Mouse (Mus musculus) ES-Bruce4 (cell line): Measurements from ENCODE around the gene Zbtb48. TPM values are rescaled to one million over a fixed set of nuclear protein-coding genes. Genes with fewer than 3 reads are reported as not detected.

ENCODE experiments used
- H3K27ac ChIP-seq: 2 replicates; pipeline ENCODE4 v1.5.1; 2012; ENCODE audit warnings: low read length, inconsistent platforms; ENCODE audit not compliant: insufficient read depth
- H3K27me3 ChIP-seq: 2 replicates; pipeline ENCODE4 v1.6.1; 2012; ENCODE audit warnings: mild to moderate bottlenecking, low read length, inconsistent platforms; ENCODE audit not compliant: control insufficient read depth, poor library complexity, insufficient read depth, severe bottlenecking
- H3K36me3 ChIP-seq: 2 replicates; pipeline ENCODE4 v1.6.1; 2012; ENCODE audit warnings: inconsistent platforms, mild to moderate bottlenecking, low read length, moderate library complexity; ENCODE audit not compliant: control insufficient read depth, poor library complexity, insufficient read depth, severe bottlenecking
- H3K4me1 ChIP-seq: one replicate; pipeline ENCODE4 v1.8.1; 2011; ENCODE audit warnings: low read length; ENCODE audit not compliant: control insufficient read depth, insufficient read depth
- H3K4me3 ChIP-seq: 2 replicates; pipeline ENCODE4 v1.5.1; 2011; ENCODE audit warnings: low read depth, mild to moderate bottlenecking, low read length
- H3K9ac ChIP-seq: 2 replicates; pipeline ENCODE4 v1.6.1; 2012; ENCODE audit warnings: low read depth, mild to moderate bottlenecking, inconsistent platforms; ENCODE audit not compliant: poor library complexity, severe bottlenecking
- H3K9me3 ChIP-seq: replicated peaks from 2 replicates; pipeline ENCODE4 v1.6.1; 2012; ENCODE audit warnings: mild to moderate bottlenecking, low read length, inconsistent platforms; ENCODE audit not compliant: control insufficient read depth, poor library complexity, insufficient read depth, severe bottlenecking
- CTCF ChIP-seq: IDR thresholded peaks from one replicate; pipeline ENCODE4 v1.8.1; 2011; ENCODE audit warnings: low read depth, low read length
- EP300 ChIP-seq: IDR thresholded peaks from 2 replicates; pipeline ENCODE4 v1.6.1; 2011; ENCODE audit warnings: low read depth, low read length; ENCODE audit not compliant: insufficient read depth
- POLR2A ChIP-seq: IDR thresholded peaks from one replicate; pipeline ENCODE4 v1.8.1; 2011; ENCODE audit warnings: low read length; ENCODE audit not compliant: insufficient read depth
- polyA plus RNA-seq: library from polyadenylated mRNA; stranded (reverse); fragments of >200 nt; gene quantifications from 2 replicates; pipeline ENCODE4 v1.2.4, GENCODE M21; 2011; ENCODE audit warnings: low read depth; ENCODE audit not compliant: missing spikeins, insufficient read depth, insufficient read length

Zbtb48 gene
- polyA plus RNA-seq, 1 experiment: 13.5 TPM

GRCm38 (mm10) chr4:151981363-151981762 is 46.1 kb downstream of the Zbtb48 start:
- Histone ChIP-seq H3K36me3 (peaks cover 17% of the 10 kb centered on the region), H3K4me3 (no peak overlapping the region), H3K9me3 (no peaks in the 10 kb centered on the region), H3K27me3 (no peaks in the 10 kb centered on the region), H3K9ac (no peak overlapping the region), H3K27ac (no peak overlapping the region), H3K4me1 (peaks cover 5% of the 10 kb centered on the region)
- TF ChIP-seq CTCF (peak; percentile 97), POLR2A (no peak), EP300 (0 out of 2 replicates have a peak, but pooled peaks have one; percentile 56)

DNA sequence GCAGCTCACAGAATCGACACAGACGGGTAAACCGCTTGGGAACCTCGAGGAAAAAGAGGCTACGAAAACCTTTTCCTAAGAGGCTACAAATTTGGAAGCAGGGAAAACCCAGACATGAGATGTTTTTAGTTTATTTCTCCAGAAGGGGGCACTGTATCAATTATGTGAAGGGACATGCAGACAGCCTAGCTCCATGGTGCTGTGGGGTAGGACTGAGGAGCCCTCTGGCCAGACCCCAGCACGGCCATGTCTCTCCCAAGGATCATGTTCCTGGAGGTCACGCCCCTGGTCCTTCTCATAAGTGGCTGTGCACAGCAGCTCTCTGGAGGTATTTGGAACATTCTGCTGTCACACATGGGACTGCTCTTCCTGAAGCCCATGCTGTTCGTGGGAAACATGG is 46.8 kb downstream of the Zbtb48 start:
- no peak overlapping the region for H3K27ac ChIP-seq
- no peak overlapping the region for H3K4me3 ChIP-seq
- H3K9ac ChIP-seq: no peak overlapping the region
- TF ChIP-seq POLR2A (no peak), EP300 (no peak), CTCF (peak; percentile 7)
- peaks cover 5% of the 10 kb centered on the region for H3K4me1 ChIP-seq
- peaks cover 18% of the 10 kb centered on the region for H3K36me3 ChIP-seq
- H3K27me3 ChIP-seq: no peaks in the 10 kb centered on the region
- H3K9me3 ChIP-seq: no peaks in the 10 kb centered on the region

- Histone ChIP-seq H3K27me3 (no peaks in the 10 kb centered on the region), H3K4me3 (no peak overlapping the region), H3K4me1 (peaks cover 2% of the 10 kb centered on the region), H3K27ac (no peak overlapping the region), H3K9me3 (no peaks in the 10 kb centered on the region), H3K36me3 (peaks cover 19% of the 10 kb centered on the region), H3K9ac (no peak overlapping the region)
- TF ChIP-seq EP300 (no peak), CTCF (peak; percentile 85), POLR2A (no peak)
These were observed 49.7 kb downstream of the Zbtb48 start for GRCm38 (mm10) chr4:151977748-151978147.

DNA sequence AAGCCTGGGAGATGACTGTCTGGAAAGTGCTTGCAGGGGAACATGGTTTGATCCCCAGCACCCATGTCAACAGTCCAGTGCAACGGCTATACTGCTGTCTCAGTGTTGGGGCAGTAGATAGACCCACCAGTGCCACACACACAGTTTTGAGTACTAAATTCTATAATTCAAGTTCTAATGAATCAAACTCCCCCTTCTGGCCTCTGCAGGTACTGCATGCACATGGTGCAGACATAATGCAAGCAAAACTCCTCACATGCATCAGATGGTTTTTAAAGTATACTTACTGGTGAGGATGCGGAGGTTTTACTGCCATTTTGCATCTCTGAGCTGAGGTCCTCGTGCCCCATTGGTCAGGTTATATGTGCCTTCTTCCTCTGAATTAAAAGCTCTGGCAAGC is 52.0 kb downstream of the Zbtb48 start:
- TF ChIP-seq CTCF (no peak), POLR2A (no peak)
- no peak overlapping the region for H3K4me3 ChIP-seq
- H3K36me3 ChIP-seq: peaks cover 15% of the 10 kb centered on the region
- H3K27me3 ChIP-seq: no peaks in the 10 kb centered on the region
- no peak overlapping the region for H3K27ac ChIP-seq
- H3K9ac ChIP-seq: no peak overlapping the region
- no peaks in the 10 kb centered on the region for H3K9me3 ChIP-seq
- peaks cover 5% of the 10 kb centered on the region for H3K4me1 ChIP-seq

- no peak overlapping the region for H3K27ac ChIP-seq
- no peak overlapping the region for H3K4me3 ChIP-seq
- no peaks in the 10 kb centered on the region for H3K27me3 ChIP-seq
- H3K4me1 ChIP-seq: peaks cover 10% of the 10 kb centered on the region
- H3K36me3 ChIP-seq: peaks cover 6% of the 10 kb centered on the region; the same call in 1 of the 2 replicates
- TF ChIP-seq EP300: no peak
- peak; percentile 84 for TF ChIP-seq CTCF
- no peak for TF ChIP-seq POLR2A
- H3K9me3 ChIP-seq: no peaks in the 10 kb centered on the region
- no peak overlapping the region for H3K9ac ChIP-seq
These were observed 55.1 kb downstream of the Zbtb48 start for GRCm38 (mm10) chr4:151972221-151972967.

Other genes with a start within 250 kb of the Zbtb48 start
- 85.3 and 99.3 TPM in 2 replicates for gene Camta1, start 165.8 kb downstream of the Zbtb48 start, polyA plus RNA-seq
- gene Dnajc11, start 94.0 kb downstream of the Zbtb48 start, polyA plus RNA-seq: 89.1 and 95.3 TPM in 2 replicates
- 20.0 and 20.7 TPM in 2 replicates for gene Thap3, start 38.7 kb downstream of the Zbtb48 start, polyA plus RNA-seq
- 49.7 and 52.1 TPM in 2 replicates for gene Phf13, start 31.4 kb downstream of the Zbtb48 start, polyA plus RNA-seq
- gene Klhl21, start 18.9 kb downstream of the Zbtb48 start, polyA plus RNA-seq: 24.0 and 24.4 TPM in 2 replicates
- 0.38 and 0.55 TPM in 2 replicates for gene Tas1r1, start 10.9 kb upstream of the Zbtb48 start, polyA plus RNA-seq
- gene Nol9, start 11.7 kb upstream of the Zbtb48 start, polyA plus RNA-seq: 71.0 and 71.7 TPM in 2 replicates
- 17.5 and 20.5 TPM in 2 replicates for gene Plekhg5, start 44.8 kb upstream of the Zbtb48 start, polyA plus RNA-seq
- 1.5 and 2.0 TPM in 2 replicates for gene Tnfrsf25, start 88.3 kb upstream of the Zbtb48 start, polyA plus RNA-seq
- gene Espn, start 124.7 kb upstream of the Zbtb48 start, polyA plus RNA-seq: 18.8 and 19.3 TPM in 2 replicates
- 0.39 TPM in 1 of 2 replicates, not detected in the other for gene Hes2, start 131.2 kb upstream of the Zbtb48 start, polyA plus RNA-seq
- gene Acot7, start 150.5 kb upstream of the Zbtb48 start, polyA plus RNA-seq: 49.5 and 52.6 TPM in 2 replicates
- gene Gpr153, start 246.6 kb upstream of the Zbtb48 start, polyA plus RNA-seq: 7.2 and 7.9 TPM in 2 replicates